Mouse (Mus musculus) ES-Bruce4 (cell line): ENCODE results near the gene Smg1. TPM values are rescaled to one million over a fixed set of nuclear protein-coding genes. Genes with fewer than 3 reads are reported as not detected.
A peak's percentile ranks its signal among the peaks of the same experiment; 100 is the strongest.

Source experiments
- H3K27ac ChIP-seq: 2 replicates; pipeline ENCODE4 v1.5.1; 2012; ENCODE audit warnings: low read length, inconsistent platforms; ENCODE audit not compliant: insufficient read depth
- H3K27me3 ChIP-seq: 2 replicates; pipeline ENCODE4 v1.6.1; 2012; ENCODE audit warnings: mild to moderate bottlenecking, low read length, inconsistent platforms; ENCODE audit not compliant: control insufficient read depth, poor library complexity, insufficient read depth, severe bottlenecking
- H3K36me3 ChIP-seq: 2 replicates; pipeline ENCODE4 v1.6.1; 2012; ENCODE audit warnings: inconsistent platforms, mild to moderate bottlenecking, low read length, moderate library complexity; ENCODE audit not compliant: control insufficient read depth, poor library complexity, insufficient read depth, severe bottlenecking
- H3K4me1 ChIP-seq: one replicate; pipeline ENCODE4 v1.8.1; 2011; ENCODE audit warnings: low read length; ENCODE audit not compliant: control insufficient read depth, insufficient read depth
- H3K4me3 ChIP-seq: 2 replicates; pipeline ENCODE4 v1.5.1; 2011; ENCODE audit warnings: low read depth, mild to moderate bottlenecking, low read length
- H3K9ac ChIP-seq: 2 replicates; pipeline ENCODE4 v1.6.1; 2012; ENCODE audit warnings: low read depth, mild to moderate bottlenecking, inconsistent platforms; ENCODE audit not compliant: poor library complexity, severe bottlenecking
- H3K9me3 ChIP-seq: replicated peaks from 2 replicates; pipeline ENCODE4 v1.6.1; 2012; ENCODE audit warnings: mild to moderate bottlenecking, low read length, inconsistent platforms; ENCODE audit not compliant: control insufficient read depth, poor library complexity, insufficient read depth, severe bottlenecking
- CTCF ChIP-seq: IDR thresholded peaks from one replicate; pipeline ENCODE4 v1.8.1; 2011; ENCODE audit warnings: low read depth, low read length
- EP300 ChIP-seq: IDR thresholded peaks from 2 replicates; pipeline ENCODE4 v1.6.1; 2011; ENCODE audit warnings: low read depth, low read length; ENCODE audit not compliant: insufficient read depth
- POLR2A ChIP-seq: IDR thresholded peaks from one replicate; pipeline ENCODE4 v1.8.1; 2011; ENCODE audit warnings: low read length; ENCODE audit not compliant: insufficient read depth
- polyA plus RNA-seq: library from polyadenylated mRNA; stranded (reverse); fragments of >200 nt; gene quantifications from 2 replicates; pipeline ENCODE4 v1.2.4, GENCODE M21; 2011; ENCODE audit warnings: low read depth; ENCODE audit not compliant: missing spikeins, insufficient read depth, insufficient read length

Smg1 gene
- polyA plus RNA-seq, 1 experiment = 90.8 TPM

GRCm38 (mm10) chr7:118276684-118277334, 33.3 kb upstream of the Smg1 start:
- Histone ChIP-seq H3K27me3 (no peaks in the 10 kb centered on the region), H3K4me3 (no peak overlapping the region), H3K9me3 (peaks cover 24% of the 10 kb centered on the region), H3K36me3 (no peaks in the 10 kb centered on the region), H3K4me1 (peaks cover 4% of the 10 kb centered on the region), H3K27ac (0 out of 2 replicates have a peak overlapping the region, but pooled peaks have one; percentile 32), H3K9ac (no peak overlapping the region)
- TF ChIP-seq CTCF = no peak
- TF ChIP-seq EP300 = 0 out of 2 replicates have a peak, but pooled peaks have one; percentile 33

- TF ChIP-seq EP300 = no peak
- TF ChIP-seq CTCF = no peak
- TF ChIP-seq POLR2A = no peak
Observed at GRCm38 (mm10) chr7:118275265-118275664, 31.8 kb upstream of the Smg1 start.

DNA sequence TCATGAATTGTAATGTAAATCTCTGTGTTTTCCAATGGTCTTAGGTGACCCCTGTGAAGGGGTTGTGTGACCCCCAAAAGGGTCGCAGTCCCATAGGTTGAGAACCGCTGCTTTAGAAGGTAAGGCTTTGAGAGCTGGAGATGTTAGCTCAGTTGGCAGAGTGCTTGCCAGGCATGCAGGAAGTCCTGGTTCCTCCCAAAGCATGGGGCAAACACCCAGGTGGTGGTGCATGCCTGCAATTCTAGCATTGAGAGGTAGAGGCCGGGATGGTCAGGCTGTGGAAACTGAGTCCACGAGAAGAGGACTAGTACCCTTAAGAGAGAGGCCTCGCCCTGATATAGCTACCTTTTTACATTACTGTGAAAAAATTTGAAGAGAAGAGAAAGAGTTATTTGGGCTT, 31.4 kb upstream of the Smg1 start:
- no peak overlapping the region for H3K27ac ChIP-seq
- peaks cover 4% of the 10 kb centered on the region for H3K4me1 ChIP-seq
- no peak for TF ChIP-seq POLR2A
- no peak for TF ChIP-seq CTCF
- no peak for TF ChIP-seq EP300
- no peak overlapping the region for H3K4me3 ChIP-seq
- no peaks in the 10 kb centered on the region for H3K36me3 ChIP-seq
- H3K9me3 ChIP-seq = peaks cover 24% of the 10 kb centered on the region
- no peak overlapping the region for H3K9ac ChIP-seq
- no peaks in the 10 kb centered on the region for H3K27me3 ChIP-seq

More at GRCm38 (mm10) chr7:118275265-118275664, 31.8 kb upstream of the Smg1 start:
- Histone ChIP-seq H3K9me3 (peaks cover 24% of the 10 kb centered on the region), H3K4me1 (peaks cover 4% of the 10 kb centered on the region), H3K9ac (no peak overlapping the region), H3K4me3 (no peak overlapping the region), H3K27ac (no peak overlapping the region), H3K36me3 (no peaks in the 10 kb centered on the region), H3K27me3 (no peaks in the 10 kb centered on the region)

DNA sequence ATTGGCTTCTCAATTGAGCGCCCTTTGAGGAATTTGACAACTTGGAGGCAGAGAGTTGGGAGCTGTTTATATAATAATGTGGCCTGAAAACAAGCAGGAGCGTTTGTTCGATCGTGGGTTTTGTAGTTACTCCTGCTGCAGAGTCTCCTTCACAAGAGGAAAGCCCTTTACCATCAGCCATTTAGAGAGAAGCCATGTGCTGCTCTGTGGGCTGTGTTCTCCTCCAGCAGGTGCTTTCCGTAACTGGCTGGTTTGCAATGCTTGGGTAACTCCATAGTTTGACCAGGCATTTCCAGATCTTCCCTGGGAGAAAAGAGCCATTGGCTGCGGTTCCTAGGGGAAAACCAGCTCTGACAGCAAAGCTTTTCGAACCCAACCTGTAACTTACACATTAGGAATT, 30.7 kb upstream of the Smg1 start:
- H3K27ac ChIP-seq = no peak overlapping the region
- H3K36me3 ChIP-seq = no peaks in the 10 kb centered on the region
- H3K4me3 ChIP-seq = no peak overlapping the region
- H3K27me3 ChIP-seq = no peaks in the 10 kb centered on the region
- H3K4me1 ChIP-seq = peaks cover 4% of the 10 kb centered on the region
- H3K9ac ChIP-seq = no peak overlapping the region
- peaks cover 24% of the 10 kb centered on the region for H3K9me3 ChIP-seq
- TF ChIP-seq EP300 (no peak), CTCF (no peak), POLR2A (no peak)

GRCm38 (mm10) chr7:118266099-118266498, 22.6 kb upstream of the Smg1 start:
- Histone ChIP-seq H3K4me1 (no peaks in the 10 kb centered on the region), H3K4me3 (no peak overlapping the region), H3K9ac (no peak overlapping the region), H3K27me3 (no peaks in the 10 kb centered on the region), H3K27ac (no peak overlapping the region), H3K36me3 (no peaks in the 10 kb centered on the region), H3K9me3 (peaks cover 8% of the 10 kb centered on the region)
- TF ChIP-seq CTCF = no peak
- no peak for TF ChIP-seq POLR2A
- TF ChIP-seq EP300 = no peak

DNA sequence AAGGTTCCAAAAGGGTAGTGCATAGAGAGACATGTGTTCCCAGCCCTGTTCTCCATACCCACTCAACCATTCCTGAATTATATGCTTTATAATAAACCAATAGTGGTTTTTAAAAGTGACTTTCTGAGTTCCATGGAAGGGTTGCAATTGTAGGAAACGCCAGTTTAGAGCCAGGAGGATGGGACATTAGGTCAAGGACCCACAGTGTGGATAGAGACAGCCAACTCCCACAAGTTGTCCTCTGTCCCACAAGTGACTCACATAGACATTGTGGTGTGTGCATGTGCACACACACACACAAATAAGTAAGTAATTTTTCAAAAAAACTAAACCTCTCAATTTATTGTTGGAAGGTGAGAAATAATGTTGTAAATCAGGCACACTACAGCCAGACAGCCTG, 20.1 kb upstream of the Smg1 start:
- H3K27me3 ChIP-seq = no peaks in the 10 kb centered on the region
- H3K9me3 ChIP-seq = peaks cover 8% of the 10 kb centered on the region
- H3K36me3 ChIP-seq = no peaks in the 10 kb centered on the region
- no peak overlapping the region for H3K4me3 ChIP-seq
- H3K27ac ChIP-seq = peak overlapping the region; percentile 33; the same call in 1 of the 2 replicates
- TF ChIP-seq EP300 (no peak), POLR2A (no peak), CTCF (no peak)
- H3K4me1 ChIP-seq = peaks cover 2% of the 10 kb centered on the region
- H3K9ac ChIP-seq = no peak overlapping the region
